Mouse (Mus musculus): Measurements from ENCODE around the gene Naa11. TPM values are rescaled to one million over a fixed set of nuclear protein-coding genes. Genes with fewer than 3 reads are reported as not detected.

The Naa11 gene
- polyA plus RNA-seq, 1 experiment from 2014 or later = not detected

DNA sequence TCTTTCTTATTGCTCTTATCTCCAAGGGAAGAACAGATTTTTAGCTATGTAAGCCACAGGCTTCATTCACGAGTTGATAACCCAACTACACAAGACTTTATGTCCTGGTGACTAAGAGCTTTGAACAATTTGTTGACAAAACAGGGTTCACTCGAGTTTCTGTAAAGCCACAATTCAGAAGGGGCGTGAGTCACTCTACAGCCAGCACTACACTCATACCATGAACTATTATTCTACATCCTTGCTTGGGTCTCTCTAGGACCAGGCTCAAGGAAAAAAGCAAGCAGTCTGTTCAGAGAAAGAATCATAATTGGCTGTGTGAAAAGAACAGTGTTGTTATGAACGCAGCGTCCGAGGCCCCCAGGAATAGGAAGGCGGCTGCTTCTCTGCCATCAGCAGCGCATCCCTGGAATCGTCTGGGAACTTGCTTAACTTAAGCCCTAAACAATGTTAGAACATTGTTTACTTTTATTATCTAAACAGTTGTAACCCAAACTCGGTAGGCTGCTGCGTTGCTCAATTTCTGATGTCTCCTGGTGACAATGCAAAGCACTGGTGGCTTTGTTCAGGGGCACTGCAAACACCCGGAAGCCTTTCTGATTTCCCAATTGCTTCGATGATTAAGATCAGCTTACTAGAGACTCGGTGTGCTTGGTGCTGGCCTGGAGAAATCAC lies 9.5 kb downstream of the Naa11 start:
- WGBS = 77% methylated on average over 14 of the region's 14 CpGs
- H3K4me2 ChIP-seq (replicated peaks) = no peak overlapping the region
- H3K27me3 ChIP-seq = no peaks in the 10 kb centered on the region
- no peaks in the 10 kb centered on the region for H3K4me1 ChIP-seq
- no peaks in the 10 kb centered on the region for H3K9me3 ChIP-seq (replicated peaks)
- ATAC-seq (ENCODE audit: low FRiP score) = no peak
- H3K36me3 ChIP-seq = no peaks in the 10 kb centered on the region
- no peak overlapping the region for H3K9ac ChIP-seq
- no peak overlapping the region for H3K4me3 ChIP-seq
- no peak overlapping the region for H3K27ac ChIP-seq

DNA sequence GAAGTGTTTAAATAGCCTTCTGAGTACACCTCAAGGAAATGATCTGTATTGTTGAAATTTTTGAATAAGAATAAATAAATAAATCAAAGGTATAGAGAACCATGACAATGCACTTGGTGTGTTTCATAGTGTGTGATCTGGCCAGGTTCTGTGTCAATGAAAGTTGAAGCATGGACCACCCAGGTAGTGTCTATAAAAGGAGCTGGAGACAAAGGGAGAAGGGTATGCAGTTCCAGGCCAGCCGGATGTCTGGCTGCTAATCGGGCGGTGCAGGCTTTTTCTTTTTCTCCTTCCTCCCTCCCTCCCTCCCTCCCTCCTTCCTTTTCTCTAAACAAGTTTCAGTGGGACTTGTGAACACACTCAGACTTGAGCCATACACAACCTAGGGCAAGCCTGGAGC lies 12.2 kb downstream of the Naa11 start:
- H3K27me3 ChIP-seq = no peaks in the 10 kb centered on the region
- no peaks in the 10 kb centered on the region for H3K4me1 ChIP-seq
- H3K9ac ChIP-seq = no peak overlapping the region
- no peaks in the 10 kb centered on the region for H3K36me3 ChIP-seq
- no peaks in the 10 kb centered on the region for H3K9me3 ChIP-seq (replicated peaks)
- no peak overlapping the region for H3K4me3 ChIP-seq
- ATAC-seq (ENCODE audit: low FRiP score) = no peak
- no peak overlapping the region for H3K27ac ChIP-seq
- no peak overlapping the region for H3K4me2 ChIP-seq (replicated peaks)
- WGBS = 12% methylated on average over 3 of the region's 3 CpGs

DNA sequence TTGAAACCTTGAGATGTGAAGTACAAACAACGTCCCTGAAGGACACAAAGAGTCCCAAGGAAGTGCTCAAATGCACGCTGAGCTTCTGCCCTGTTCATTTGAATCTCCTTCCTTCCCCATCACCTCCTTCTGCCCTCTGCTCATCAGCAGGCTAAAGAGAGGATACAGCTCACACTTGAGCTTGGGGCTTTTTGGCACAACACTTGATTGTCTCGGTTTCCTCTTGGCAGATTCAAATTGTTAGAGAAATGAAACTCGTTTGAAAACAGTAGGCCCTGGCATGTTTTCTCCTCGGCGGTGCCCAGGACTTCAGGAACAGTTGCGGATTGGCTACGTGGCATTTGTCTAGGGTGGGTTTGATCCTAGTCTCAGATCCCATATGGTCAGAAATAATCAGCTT lies 27.4 kb downstream of the Naa11 start:
- no peak overlapping the region for H3K9ac ChIP-seq
- no peaks in the 10 kb centered on the region for H3K36me3 ChIP-seq
- 79% methylated on average over 8 of the region's 8 CpGs for WGBS
- ATAC-seq (ENCODE audit: low FRiP score) = no peak
- H3K4me1 ChIP-seq = no peaks in the 10 kb centered on the region
- H3K4me3 ChIP-seq = no peak overlapping the region
- H3K27ac ChIP-seq = no peak overlapping the region
- H3K4me2 ChIP-seq (replicated peaks) = no peak overlapping the region
- no peaks in the 10 kb centered on the region for H3K9me3 ChIP-seq (replicated peaks)
- H3K27me3 ChIP-seq = no peaks in the 10 kb centered on the region

- ATAC-seq (ENCODE audit: low FRiP score) = no peak
- Histone ChIP-seq H3K4me2 (replicated peaks) (no peak overlapping the region), H3K9ac (no peak overlapping the region), H3K27me3 (no peaks in the 10 kb centered on the region), H3K36me3 (no peaks in the 10 kb centered on the region), H3K4me3 (no peak overlapping the region), H3K9me3 (replicated peaks) (no peaks in the 10 kb centered on the region), H3K27ac (no peak overlapping the region), H3K4me1 (no peaks in the 10 kb centered on the region)
- WGBS = 57% methylated on average over 8 of the region's 8 CpGs
Observed at GRCm38 (mm10) chr5:97364252-97364651, 27.9 kb downstream of the Naa11 start.

GRCm38 (mm10) chr5:97362539-97362938 lies 29.6 kb downstream of the Naa11 start:
- H3K4me3 ChIP-seq = no peak overlapping the region
- no peak overlapping the region for H3K4me2 ChIP-seq (replicated peaks)
- H3K4me1 ChIP-seq = no peaks in the 10 kb centered on the region
- no peaks in the 10 kb centered on the region for H3K36me3 ChIP-seq
- WGBS = 72% methylated on average over 2 of the region's 2 CpGs
- no peak for ATAC-seq (ENCODE audit: low FRiP score)
- no peaks in the 10 kb centered on the region for H3K27me3 ChIP-seq
- H3K27ac ChIP-seq = no peak overlapping the region
- no peak overlapping the region for H3K9ac ChIP-seq
- no peaks in the 10 kb centered on the region for H3K9me3 ChIP-seq (replicated peaks)

DNA sequence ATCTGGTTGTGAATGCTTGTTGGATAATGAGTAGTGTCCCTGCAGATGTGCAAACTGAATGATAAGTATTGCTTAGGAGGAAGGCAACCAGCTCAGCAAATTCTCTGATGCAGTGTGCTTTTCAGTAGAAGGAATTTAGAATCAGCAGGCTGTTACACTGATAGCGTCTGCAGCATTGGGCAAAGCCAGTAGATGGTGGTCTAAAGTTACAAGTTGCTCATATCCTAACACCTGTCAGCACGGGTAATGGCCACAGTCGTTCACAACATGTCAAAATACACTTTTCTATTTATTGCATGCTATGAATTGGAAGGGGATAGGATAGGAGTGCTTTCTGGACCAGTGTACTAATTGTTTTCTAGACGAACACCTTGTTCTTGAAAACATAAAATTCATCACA lies 33.1 kb downstream of the Naa11 start:
- H3K4me3 ChIP-seq = no peak overlapping the region
- no peak overlapping the region for H3K9ac ChIP-seq
- H3K27me3 ChIP-seq = no peaks in the 10 kb centered on the region
- WGBS = 80% methylated on average over 4 of the region's 4 CpGs
- no peak for ATAC-seq (ENCODE audit: low FRiP score)
- H3K36me3 ChIP-seq = no peaks in the 10 kb centered on the region
- H3K9me3 ChIP-seq (replicated peaks) = no peaks in the 10 kb centered on the region
- H3K27ac ChIP-seq = no peak overlapping the region
- H3K4me1 ChIP-seq = no peaks in the 10 kb centered on the region
- H3K4me2 ChIP-seq (replicated peaks) = no peak overlapping the region

GRCm38 (mm10) chr5:97356135-97356534 lies 36.0 kb downstream of the Naa11 start:
- no peaks in the 10 kb centered on the region for H3K27me3 ChIP-seq
- no peaks in the 10 kb centered on the region for H3K4me1 ChIP-seq
- H3K27ac ChIP-seq = no peak overlapping the region
- no peak overlapping the region for H3K4me2 ChIP-seq (replicated peaks)
- WGBS = 67% methylated on average over 2 of the region's 2 CpGs
- no peak overlapping the region for H3K4me3 ChIP-seq
- no peaks in the 10 kb centered on the region for H3K9me3 ChIP-seq (replicated peaks)
- H3K9ac ChIP-seq = no peak overlapping the region
- H3K36me3 ChIP-seq = no peaks in the 10 kb centered on the region
- ATAC-seq (ENCODE audit: low FRiP score) = no peak

- H3K4me3 ChIP-seq = no peak overlapping the region
- WGBS = 98% methylated on average over 2 of the region's 2 CpGs
- H3K27me3 ChIP-seq = no peaks in the 10 kb centered on the region
- no peak overlapping the region for H3K4me2 ChIP-seq (replicated peaks)
- H3K27ac ChIP-seq = no peak overlapping the region
- H3K36me3 ChIP-seq = no peaks in the 10 kb centered on the region
- ATAC-seq (ENCODE audit: low FRiP score) = no peak
- no peaks in the 10 kb centered on the region for H3K4me1 ChIP-seq
- H3K9me3 ChIP-seq (replicated peaks) = no peaks in the 10 kb centered on the region
- no peak overlapping the region for H3K9ac ChIP-seq
Observed at GRCm38 (mm10) chr5:97355152-97355551, 37.0 kb downstream of the Naa11 start.

DNA sequence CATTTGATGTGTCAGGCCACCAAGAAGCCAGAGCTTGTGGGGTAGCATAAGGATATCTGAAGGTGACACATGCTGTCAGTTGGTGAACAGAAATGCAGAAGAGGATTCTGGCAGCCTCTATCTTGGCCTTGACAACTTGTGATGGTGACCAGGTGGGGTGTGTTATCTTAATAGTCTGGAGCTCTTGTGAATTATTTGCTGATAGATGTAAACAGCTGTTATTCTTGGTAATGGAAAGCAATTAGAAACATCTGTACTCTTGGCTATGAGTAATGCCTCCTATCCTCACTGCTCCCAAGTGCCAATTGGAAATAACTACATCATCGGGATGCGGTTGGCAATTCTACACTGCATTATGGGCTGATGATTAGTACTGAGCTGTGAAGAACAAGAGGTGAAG lies 43.4 kb downstream of the Naa11 start:
- Histone ChIP-seq H3K9me3 (replicated peaks) (no peaks in the 10 kb centered on the region), H3K4me1 (no peaks in the 10 kb centered on the region), H3K4me2 (replicated peaks) (no peak overlapping the region), H3K9ac (no peak overlapping the region), H3K36me3 (no peaks in the 10 kb centered on the region), H3K27me3 (no peaks in the 10 kb centered on the region), H3K27ac (no peak overlapping the region), H3K4me3 (no peak overlapping the region)
- 92% methylated on average over 2 of the region's 2 CpGs for WGBS
- no peak for ATAC-seq (ENCODE audit: low FRiP score)

DNA sequence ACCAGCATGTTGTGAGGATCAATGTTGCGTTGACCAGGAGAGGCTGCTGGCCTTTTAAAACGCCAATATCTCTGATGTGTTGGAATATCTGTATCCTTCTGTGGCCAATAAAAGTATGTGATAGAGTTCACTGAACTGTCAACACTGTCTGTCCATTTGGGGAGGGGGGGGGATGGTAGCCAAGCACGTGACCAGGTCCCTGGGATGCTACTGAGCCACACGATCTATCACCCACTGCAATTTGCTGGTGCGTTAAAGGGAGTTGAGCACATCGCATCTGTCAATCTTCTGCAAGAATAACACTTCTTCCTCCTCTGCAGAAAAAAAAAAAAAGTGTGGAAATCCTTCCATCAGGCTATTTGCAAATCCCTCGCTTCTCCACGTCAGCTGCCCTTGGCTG lies 43.9 kb downstream of the Naa11 start:
- 85% methylated on average over 8 of the region's 8 CpGs for WGBS
- ATAC-seq (ENCODE audit: low FRiP score) = no peak
- Histone ChIP-seq H3K36me3 (no peaks in the 10 kb centered on the region), H3K9me3 (replicated peaks) (no peaks in the 10 kb centered on the region), H3K27me3 (no peaks in the 10 kb centered on the region), H3K9ac (no peak overlapping the region), H3K4me1 (no peaks in the 10 kb centered on the region), H3K27ac (no peak overlapping the region), H3K4me3 (no peak overlapping the region), H3K4me2 (replicated peaks) (no peak overlapping the region)

GRCm38 (mm10) chr5:97345732-97346253 lies 46.4 kb downstream of the Naa11 start:
- WGBS = 93% methylated on average over 10 of the region's 10 CpGs
- no peaks in the 10 kb centered on the region for H3K27me3 ChIP-seq
- H3K4me1 ChIP-seq = no peaks in the 10 kb centered on the region
- no peak overlapping the region for H3K4me2 ChIP-seq (replicated peaks)
- H3K27ac ChIP-seq = no peak overlapping the region
- no peaks in the 10 kb centered on the region for H3K36me3 ChIP-seq
- H3K9me3 ChIP-seq (replicated peaks) = no peaks in the 10 kb centered on the region
- ATAC-seq (ENCODE audit: low FRiP score) = no peak
- H3K9ac ChIP-seq = no peak overlapping the region
- H3K4me3 ChIP-seq = no peak overlapping the region

GRCm38 (mm10) chr5:97345129-97345528 lies 47.0 kb downstream of the Naa11 start:
- H3K4me3 ChIP-seq = no peak overlapping the region
- ATAC-seq (ENCODE audit: low FRiP score) = no peak

GRCm38 (mm10) chr5:97344144-97344543 lies 48.0 kb downstream of the Naa11 start:
- 83% methylated on average over 3 of the region's 3 CpGs for WGBS
- Histone ChIP-seq H3K9me3 (replicated peaks) (no peaks in the 10 kb centered on the region), H3K27ac (no peak overlapping the region)

More at GRCm38 (mm10) chr5:97345129-97345528, 47.0 kb downstream of the Naa11 start:
- Histone ChIP-seq H3K4me1 (no peaks in the 10 kb centered on the region), H3K9ac (no peak overlapping the region), H3K27ac (no peak overlapping the region), H3K9me3 (replicated peaks) (no peaks in the 10 kb centered on the region), H3K36me3 (no peaks in the 10 kb centered on the region), H3K4me2 (replicated peaks) (no peak overlapping the region), H3K27me3 (no peaks in the 10 kb centered on the region)

More at GRCm38 (mm10) chr5:97344144-97344543, 48.0 kb downstream of the Naa11 start:
- no peak overlapping the region for H3K4me3 ChIP-seq
- no peaks in the 10 kb centered on the region for H3K27me3 ChIP-seq
- H3K4me1 ChIP-seq = no peaks in the 10 kb centered on the region
- no peak overlapping the region for H3K9ac ChIP-seq
- H3K36me3 ChIP-seq = no peaks in the 10 kb centered on the region
- no peak for ATAC-seq (ENCODE audit: low FRiP score)
- no peak overlapping the region for H3K4me2 ChIP-seq (replicated peaks)
